Mouse (Mus musculus): Measurements from ENCODE around the gene Phyhipl. TPM values are rescaled to one million over a fixed set of nuclear protein-coding genes. Genes with fewer than 3 reads are reported as not detected.

Gene Phyhipl
- total and polyA plus RNA-seq, 3 experiments: not detected

GRCm38 (mm10) chr10:70532249-70532648 is 123.5 kb downstream of the Phyhipl start:
- no peak for TF ChIP-seq JUN (IDR thresholded peaks at IDR 0.05; ENCODE audit: insufficient read depth, low read depth, low read length)
- TF ChIP-seq HCFC1 (IDR thresholded peaks at IDR 0.05; ENCODE audit: low read depth, low read length): no peak
- no peak for TF ChIP-seq CHD1 (IDR thresholded peaks at IDR 0.05; ENCODE audit: low read depth, low read length)
- no peak for TF ChIP-seq RAD21 (IDR thresholded peaks at IDR 0.05; ENCODE audit: low read depth, low read length)
- no peak for TF ChIP-seq TBP (conservative IDR thresholded peaks at IDR 0.05; ENCODE audit: low read depth, low read length)
- TF ChIP-seq E2F4 (IDR thresholded peaks at IDR 0.05; ENCODE audit: insufficient replicate concordance, low read depth, low read length): no peak
- no peak for TF ChIP-seq NELFE (IDR thresholded peaks at IDR 0.05; ENCODE audit: low read depth, low read length)
- no peak for TF ChIP-seq ZC3H11A (IDR thresholded peaks at IDR 0.05; ENCODE audit: low read depth, low read length)
- no peak for TF ChIP-seq IRF4 (IDR thresholded peaks at IDR 0.05; ENCODE audit: low read depth, low read length)
- no peaks in the 10 kb centered on the region for H3K4me1 ChIP-seq (ENCODE audit: control insufficient read depth in 1 of 2, insufficient read depth in 2 of 2)
- no peaks in the 10 kb centered on the region for H3K27me3 ChIP-seq (replicated peaks)
- peaks cover 75% of the 10 kb centered on the region for H3K9me3 ChIP-seq (replicated peaks; ENCODE audit: low read length)
- DNase-seq (ENCODE audit: extremely low read depth): no peak
- H3K36me3 ChIP-seq (replicated peaks in 1 of 2; ENCODE audit: control insufficient read depth in 1 of 2, insufficient read depth in 1 of 2, low read length in 1 of 2): no peaks in the 10 kb centered on the region
- H3K79me2 ChIP-seq (replicated peaks; ENCODE audit: control insufficient read depth, extremely low read depth, insufficient read depth, poor library complexity, severe bottlenecking): no peaks in the 10 kb centered on the region
- no peak overlapping the region for H3K9ac ChIP-seq (ENCODE audit: insufficient read depth, low read depth)
- no peak overlapping the region for H3K4me3 ChIP-seq (replicated peaks in 1 of 3; ENCODE audit: low read depth in 2 of 3, low read length in 2 of 3, poor library complexity in 1 of 3)
- H3K27ac ChIP-seq (ENCODE audit: insufficient read depth, low read depth): no peak overlapping the region
- in situ Hi-C loops (cut with MboI; ENCODE audit: low pct_ligation_motif_present, low pct_unique_long_range_greater_than_20kb, low sequenced_read_pairs): no loop called here
- H3K4me2 ChIP-seq (ENCODE audit: insufficient read depth, low read depth, poor library complexity, severe bottlenecking): no peak overlapping the region
- dilution Hi-C loops (cut with MboI; ENCODE audit: extremely low pct_ligation_motif_present, extremely low pct_unique_long_range_greater_than_20kb, low sequenced_read_pairs): no loop called here

GRCm38 (mm10) chr10:70530185-70530823 is 125.5 kb downstream of the Phyhipl start:
- in situ Hi-C loops (cut with MboI; ENCODE audit: low pct_ligation_motif_present, low pct_unique_long_range_greater_than_20kb, low sequenced_read_pairs): no loop called here
- dilution Hi-C loops (cut with MboI; ENCODE audit: extremely low pct_ligation_motif_present, extremely low pct_unique_long_range_greater_than_20kb, low sequenced_read_pairs): no loop called here

More at GRCm38 (mm10) chr10:70530185-70530823, 125.5 kb downstream of the Phyhipl start:
- Histone ChIP-seq H3K4me2 (ENCODE audit: insufficient read depth, low read depth, poor library complexity, severe bottlenecking) (no peak overlapping the region), H3K4me3 (replicated peaks in 1 of 3; ENCODE audit: low read depth in 2 of 3, low read length in 2 of 3, poor library complexity in 1 of 3) (no peak overlapping the region), H3K36me3 (replicated peaks in 1 of 2; ENCODE audit: control insufficient read depth in 1 of 2, insufficient read depth in 1 of 2, low read length in 1 of 2) (no peaks in the 10 kb centered on the region), H3K4me1 (ENCODE audit: control insufficient read depth in 1 of 2, insufficient read depth in 2 of 2) (no peaks in the 10 kb centered on the region), H3K27me3 (replicated peaks) (no peaks in the 10 kb centered on the region), H3K9ac (ENCODE audit: insufficient read depth, low read depth) (no peak overlapping the region), H3K9me3 (replicated peaks; ENCODE audit: low read length) (peaks cover 69% of the 10 kb centered on the region), H3K27ac (ENCODE audit: insufficient read depth, low read depth) (no peak overlapping the region), H3K79me2 (replicated peaks; ENCODE audit: control insufficient read depth, extremely low read depth, insufficient read depth, poor library complexity, severe bottlenecking) (no peaks in the 10 kb centered on the region)
- no peak for DNase-seq (ENCODE audit: extremely low read depth)
- TF ChIP-seq JUND (conservative IDR thresholded peaks at IDR 0.05; ENCODE audit: low read depth, low read length): no peak
- TF ChIP-seq USF2 (conservative IDR thresholded peaks at IDR 0.05; ENCODE audit: low read depth, low read length): no peak
- no peak for TF ChIP-seq IRF4 (IDR thresholded peaks at IDR 0.05; ENCODE audit: low read depth, low read length)
- no peak for TF ChIP-seq ZC3H11A (IDR thresholded peaks at IDR 0.05; ENCODE audit: low read depth, low read length)
- no peak for TF ChIP-seq SMC3 (IDR thresholded peaks at IDR 0.05; ENCODE audit: low read depth, low read length)
- no peak for TF ChIP-seq SIN3A (IDR thresholded peaks at IDR 0.05; ENCODE audit: low read length)
- TF ChIP-seq POLR2AphosphoS2 (IDR thresholded peaks at IDR 0.05; ENCODE audit: low read depth, low read length): no peak
- no peak for TF ChIP-seq CHD1 (IDR thresholded peaks at IDR 0.05; ENCODE audit: low read depth, low read length)
- TF ChIP-seq POLR2A (IDR thresholded peaks at IDR 0.05; ENCODE audit: low read depth, low read length): no peak
- no peak for TF ChIP-seq BHLHE40 (IDR thresholded peaks at IDR 0.05; ENCODE audit: low read depth, low read length)
- TF ChIP-seq ZNF384 (IDR thresholded peaks at IDR 0.05; ENCODE audit: low read depth, low read length): no peak
- TF ChIP-seq MAZ (IDR thresholded peaks at IDR 0.05; ENCODE audit: low read depth, low read length): no peak
- no peak for TF ChIP-seq MYC (IDR thresholded peaks at IDR 0.05; ENCODE audit: low read depth, low read length)
- no peak for TF ChIP-seq ETS1 (conservative IDR thresholded peaks at IDR 0.05; ENCODE audit: low read depth, low read length)
- TF ChIP-seq NELFE (IDR thresholded peaks at IDR 0.05; ENCODE audit: low read depth, low read length): no peak
- no peak for TF ChIP-seq ELF1 (IDR thresholded peaks at IDR 0.05; ENCODE audit: low read depth, low read length)
- no peak for TF ChIP-seq MAX (IDR thresholded peaks at IDR 0.05; ENCODE audit: low read length)
- no peak for TF ChIP-seq E2F4 (IDR thresholded peaks at IDR 0.05; ENCODE audit: insufficient replicate concordance, low read depth, low read length)
- no peak for TF ChIP-seq UBTF (IDR thresholded peaks at IDR 0.05; ENCODE audit: low read depth, low read length)

Measured in CH12.LX (cell line).